Mouse (Mus musculus) lung, adult 2 months (tissue): Measurements from ENCODE around the gene Uox.

Experiments
- CTCF ChIP-seq: fragments of 200-500 bp; IDR thresholded peaks from 2 replicates; pipeline ENCODE4 v1.5.1; 2011; ENCODE audit warnings: mild to moderate bottlenecking, low read length, control low read depth; ENCODE audit not compliant: insufficient read depth
- POLR2A ChIP-seq: fragments of 200-500 bp; IDR thresholded peaks from 2 replicates; pipeline ENCODE4 v1.6.1; 2011; ENCODE audit warnings: low read depth, mild to moderate bottlenecking, control low read depth, low read length, borderline replicate concordance; ENCODE audit errors: extremely low read depth

- TF ChIP-seq POLR2A (no peak), CTCF (no peak)
Observed at GRCm38 (mm10) chr3:146604647-146605046, 34.4 kb downstream of the Uox start.
